Mouse (Mus musculus) natural killer cell, adult 2 months (primary cell): ENCODE measurements around the gene Crhr1.
"Not testable (repeated sequence)": the region's sequence is repeated elsewhere in the genome, so short reads cannot be mapped to it uniquely, and the experiment has no call there.

ENCODE experiments used
- DNase-seq, 2 experiments: peaks; one replicate each; pipeline ENCODE4 v3.0.0; 2022; ENCODE audit warnings: low spot score in 2 of 2

Gene Crhr1

DNA sequence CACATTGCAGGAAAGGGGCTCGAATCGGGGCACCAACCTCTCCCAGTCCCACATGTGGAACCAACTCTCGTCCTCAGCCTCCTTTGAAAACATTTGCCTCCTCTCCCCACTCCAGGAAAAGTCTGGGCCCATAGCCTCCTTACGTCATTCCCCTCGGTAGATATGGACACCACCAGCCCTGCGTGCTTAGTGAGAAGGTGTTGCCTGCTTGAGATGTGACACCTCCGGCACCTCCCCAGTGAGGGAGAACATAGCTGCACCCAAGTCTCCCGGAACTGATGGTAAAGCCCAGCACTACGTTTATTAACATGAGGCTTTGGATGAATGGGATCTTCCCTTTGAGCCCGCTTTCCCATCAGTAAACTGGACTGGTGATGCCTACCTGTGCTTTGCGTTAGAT lies 62.7 kb downstream of the Crhr1 start:
- DNase-seq, result no peak

DNA sequence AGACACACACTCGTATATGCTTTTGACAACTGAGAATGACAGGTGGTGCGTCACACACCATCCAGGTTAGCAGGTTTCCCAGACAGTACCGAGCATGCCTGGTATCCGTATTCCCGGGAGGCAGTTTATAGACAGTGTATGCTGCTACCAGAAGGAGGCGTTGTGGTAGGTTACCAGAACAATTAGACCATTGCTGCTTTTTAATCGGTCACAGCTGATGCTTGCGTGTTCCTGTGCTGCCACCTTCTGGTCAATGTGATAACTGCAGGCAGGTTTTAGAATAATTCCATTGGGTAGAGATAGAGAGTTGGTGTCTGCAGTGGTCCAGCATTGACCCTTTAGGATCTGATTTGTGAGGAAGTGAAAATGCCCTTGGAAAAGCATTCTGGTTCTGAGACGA lies 63.1 kb downstream of the Crhr1 start:
- DNase-seq, result peak; percentile 39 to 66

DNA sequence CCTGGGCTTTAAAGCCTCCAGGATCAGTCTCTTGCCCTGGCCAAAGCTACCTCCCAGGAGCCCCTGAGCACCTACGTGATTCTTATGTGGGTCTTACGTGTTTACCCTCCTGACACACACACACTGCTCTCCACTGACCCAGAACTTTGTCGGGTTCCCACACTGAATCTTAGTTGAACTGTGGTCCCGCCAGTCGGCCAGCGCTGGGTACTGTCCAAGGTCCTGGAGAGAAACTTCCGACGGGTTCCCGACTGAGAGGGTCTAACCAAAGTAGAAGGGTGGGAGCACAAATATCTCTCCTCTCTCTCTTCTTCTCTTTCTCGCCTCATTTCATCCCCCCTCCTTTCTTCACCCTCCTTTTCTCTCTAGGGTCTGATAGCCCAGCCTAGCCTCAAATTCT lies 65.2 kb downstream of the Crhr1 start:
- DNase-seq, result no peak

- DNase-seq, result no peak
Observed at GRCm38 (mm10) chr11:104203271-104203670, 70.6 kb downstream of the Crhr1 start.

DNA sequence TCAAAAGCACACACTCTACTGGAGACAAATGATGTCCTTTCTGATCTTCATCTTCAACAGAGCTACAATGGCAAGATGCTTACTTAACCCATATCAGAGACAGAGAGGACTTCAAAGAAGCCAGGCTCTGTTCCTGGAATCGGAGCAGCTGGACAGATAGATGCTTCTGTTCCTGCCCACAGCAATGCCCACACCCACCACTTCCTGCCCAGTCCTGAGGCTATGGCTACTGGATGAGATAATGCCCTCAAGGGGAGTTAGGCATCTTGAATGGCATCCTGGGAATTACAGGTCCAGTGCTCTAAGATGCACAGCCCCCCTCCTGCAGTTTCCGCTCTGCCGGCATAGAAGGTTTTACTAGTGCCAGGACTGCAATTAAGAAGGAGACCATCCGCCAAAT lies 73.9 kb downstream of the Crhr1 start:
- no peak for DNase-seq

DNA sequence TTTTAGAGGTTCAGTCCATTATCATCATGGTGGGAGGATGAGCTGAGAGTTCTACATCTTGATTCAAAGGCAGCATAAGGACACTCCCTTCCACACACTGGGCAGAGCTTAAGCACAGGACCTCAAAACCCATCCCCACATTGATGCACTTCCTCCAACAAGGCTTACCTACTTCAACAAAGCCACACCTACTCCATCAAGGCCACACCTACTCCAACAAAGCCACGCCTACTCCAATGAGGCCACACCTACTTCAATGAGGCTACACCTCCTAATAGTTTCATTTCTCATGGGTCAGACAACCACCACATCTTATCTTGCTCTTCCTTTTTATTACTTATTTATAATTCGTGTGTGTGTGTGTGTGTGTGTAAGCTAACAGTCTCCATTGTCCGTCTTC lies 76.4 kb downstream of the Crhr1 start:
- no peak for DNase-seq

GRCm38 (mm10) chr11:104211251-104211650 lies 78.6 kb downstream of the Crhr1 start:
- DNase-seq, result no peak

DNA sequence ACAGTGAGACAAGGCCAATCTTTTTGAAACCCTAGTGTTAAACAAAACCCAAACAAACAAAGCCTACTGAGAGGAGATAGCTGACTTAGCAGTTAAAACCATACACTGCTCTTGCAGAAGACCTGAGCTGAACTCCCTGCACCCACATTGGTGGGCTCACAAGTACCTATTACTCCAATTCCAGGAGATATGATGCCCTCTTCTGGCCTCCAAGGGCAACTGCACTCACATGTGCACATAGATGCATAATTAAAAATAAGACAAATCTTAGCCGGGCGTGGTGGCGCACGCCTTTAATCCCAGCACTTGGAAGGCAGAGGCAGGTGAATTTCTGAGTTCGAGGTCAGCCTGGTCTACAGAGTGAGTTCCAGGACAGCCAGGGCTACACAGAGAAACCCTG lies 81.5 kb downstream of the Crhr1 start:
- DNase-seq, result not testable (repeated sequence)

- DNase-seq, result no peak
Observed at GRCm38 (mm10) chr11:104218075-104218474, 85.4 kb downstream of the Crhr1 start.

DNA sequence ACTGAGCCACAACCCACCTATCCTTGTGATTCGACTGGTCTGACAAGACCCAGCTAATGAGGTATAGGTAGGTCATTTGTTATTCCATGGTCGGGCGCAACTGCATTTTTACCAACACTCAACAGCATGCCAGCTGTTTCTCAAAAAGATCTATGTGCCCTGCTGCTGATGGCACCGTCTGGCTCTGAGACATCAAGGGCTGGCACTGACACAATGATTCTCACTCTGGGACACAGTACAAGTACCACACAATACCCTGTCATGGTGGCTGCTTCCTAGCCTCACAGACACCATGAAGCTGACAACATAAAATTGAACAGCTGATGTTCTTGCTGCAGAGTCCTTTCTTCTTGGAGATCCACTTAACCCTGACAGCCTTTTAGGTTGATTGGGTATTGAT lies 87.6 kb downstream of the Crhr1 start:
- no peak for DNase-seq

DNA sequence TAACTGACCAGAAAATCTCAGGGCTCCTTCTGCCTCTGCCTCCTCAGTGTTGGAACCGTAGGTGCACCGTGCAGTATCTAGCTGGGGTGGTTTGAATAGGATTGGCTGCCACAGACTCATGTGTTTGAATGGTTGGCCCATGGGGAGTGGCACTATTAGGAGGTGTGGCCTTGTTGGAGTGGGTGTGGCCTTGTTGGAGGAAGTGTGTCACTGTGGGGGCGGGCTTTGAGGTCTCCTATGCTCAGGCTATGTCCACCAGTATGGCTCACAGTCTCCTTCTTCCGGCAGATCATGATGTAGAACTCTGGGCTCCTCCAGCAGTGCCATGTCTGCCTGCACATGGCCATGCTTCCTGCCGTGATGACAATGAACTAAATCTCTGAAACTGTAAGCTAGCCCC lies 89.1 kb downstream of the Crhr1 start:
- DNase-seq, result no peak

GRCm38 (mm10) chr11:104223301-104223700 lies 90.6 kb downstream of the Crhr1 start:
- no peak for DNase-seq
